Mouse (Mus musculus): ENCODE data around the gene Rsph1. TPM values are rescaled to one million over a fixed set of nuclear protein-coding genes. Genes with fewer than 3 reads are reported as not detected.

Gene Rsph1
- polyA plus RNA-seq, 1 experiment from 2014 or later: 2.6 TPM

DNA sequence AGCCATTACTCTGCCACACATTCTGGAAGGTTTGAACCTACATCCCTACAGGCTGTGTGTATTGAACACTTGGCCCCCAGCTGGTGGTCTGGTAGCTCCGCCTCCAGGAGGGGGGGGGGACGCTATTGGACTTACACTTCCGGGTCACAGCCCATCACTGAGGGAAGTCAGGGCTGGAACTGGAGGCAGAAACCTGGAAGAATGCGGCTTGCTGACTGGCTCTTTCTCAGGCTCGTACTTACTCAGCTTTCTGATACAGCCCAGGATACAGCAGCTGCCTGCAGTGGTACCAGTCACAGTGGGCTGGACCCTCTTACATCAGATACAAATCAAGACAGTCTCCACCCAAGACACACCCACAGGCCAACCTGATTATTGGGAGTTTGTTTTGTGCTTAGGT is 30.0 kb downstream of the Rsph1 start:
- no peak overlapping the region for H3K4me2 ChIP-seq (ENCODE audit: low read depth, low read length, severe bottlenecking)
- H3K27ac ChIP-seq (ENCODE audit: low read depth, low read length): no peak overlapping the region
- 40% methylated on average over 5 of the region's 5 CpGs for WGBS
- DNase-seq (ENCODE audit: low spot score) (no peak), ATAC-seq (replicated peaks; ENCODE audit: low FRiP score) (no peak)
- H3K4me3 ChIP-seq (ENCODE audit: low read depth, low read length): no peak overlapping the region
- no peak overlapping the region for H3K9ac ChIP-seq (ENCODE audit: low read length)
- H3K4me1 ChIP-seq (replicated peaks; ENCODE audit: control insufficient read depth, insufficient read depth, low read length): no peaks in the 10 kb centered on the region
- H3K9me3 ChIP-seq (ENCODE audit: control insufficient read depth, low read length): no peaks in the 10 kb centered on the region
- H3K27me3 ChIP-seq (ENCODE audit: control insufficient read depth, insufficient read depth, low read length): no peaks in the 10 kb centered on the region
- no peaks in the 10 kb centered on the region for H3K36me3 ChIP-seq (ENCODE audit: control insufficient read depth, insufficient read depth, low read length)

GRCm38 (mm10) chr17:31245321-31245720 is 31.9 kb downstream of the Rsph1 start:
- Histone ChIP-seq H3K27ac (ENCODE audit: low read depth, low read length) (no peak overlapping the region), H3K4me3 (ENCODE audit: low read depth, low read length) (no peak overlapping the region), H3K4me1 (replicated peaks; ENCODE audit: control insufficient read depth, insufficient read depth, low read length) (no peaks in the 10 kb centered on the region), H3K9me3 (ENCODE audit: control insufficient read depth, low read length) (no peaks in the 10 kb centered on the region), H3K9ac (ENCODE audit: low read length) (no peak overlapping the region), H3K36me3 (ENCODE audit: control insufficient read depth, insufficient read depth, low read length) (no peaks in the 10 kb centered on the region), H3K4me2 (ENCODE audit: low read depth, low read length, severe bottlenecking) (no peak overlapping the region), H3K27me3 (ENCODE audit: control insufficient read depth, insufficient read depth, low read length) (no peaks in the 10 kb centered on the region)
- ATAC-seq (replicated peaks; ENCODE audit: low FRiP score) (no peak), DNase-seq (ENCODE audit: low spot score) (no peak)
- 83% methylated on average over 5 of the region's 5 CpGs for WGBS

- H3K27ac ChIP-seq (ENCODE audit: low read depth, low read length): no peak overlapping the region
- WGBS: 0% methylated on average over 1 of the region's 1 CpGs
- H3K36me3 ChIP-seq (ENCODE audit: control insufficient read depth, insufficient read depth, low read length): no peaks in the 10 kb centered on the region
- no peak overlapping the region for H3K4me3 ChIP-seq (ENCODE audit: low read depth, low read length)
- no peaks in the 10 kb centered on the region for H3K9me3 ChIP-seq (ENCODE audit: control insufficient read depth, low read length)
- no peak for DNase-seq (ENCODE audit: low spot score)
- ATAC-seq (replicated peaks; ENCODE audit: low FRiP score): no peak
- H3K4me1 ChIP-seq (replicated peaks; ENCODE audit: control insufficient read depth, insufficient read depth, low read length): no peaks in the 10 kb centered on the region
- no peak overlapping the region for H3K4me2 ChIP-seq (ENCODE audit: low read depth, low read length, severe bottlenecking)
- no peaks in the 10 kb centered on the region for H3K27me3 ChIP-seq (ENCODE audit: control insufficient read depth, insufficient read depth, low read length)
- H3K9ac ChIP-seq (ENCODE audit: low read length): no peak overlapping the region
Measured at GRCm38 (mm10) chr17:31242764-31243163, 34.4 kb downstream of the Rsph1 start.

- no peak for ATAC-seq (replicated peaks; ENCODE audit: low FRiP score)
- Histone ChIP-seq H3K4me1 (replicated peaks; ENCODE audit: control insufficient read depth, insufficient read depth, low read length) (no peaks in the 10 kb centered on the region), H3K9me3 (ENCODE audit: control insufficient read depth, low read length) (no peaks in the 10 kb centered on the region), H3K4me2 (ENCODE audit: low read depth, low read length, severe bottlenecking) (no peak overlapping the region), H3K27me3 (ENCODE audit: control insufficient read depth, insufficient read depth, low read length) (no peaks in the 10 kb centered on the region), H3K36me3 (ENCODE audit: control insufficient read depth, insufficient read depth, low read length) (no peaks in the 10 kb centered on the region), H3K9ac (ENCODE audit: low read length) (no peak overlapping the region), H3K27ac (ENCODE audit: low read depth, low read length) (no peak overlapping the region), H3K4me3 (ENCODE audit: low read depth, low read length) (no peak overlapping the region)
- 85% methylated on average over 8 of the region's 8 CpGs for WGBS
- no peak for DNase-seq (ENCODE audit: low spot score)
Measured at GRCm38 (mm10) chr17:31241156-31241555, 36.0 kb downstream of the Rsph1 start.

GRCm38 (mm10) chr17:31238234-31239020 is 38.8 kb downstream of the Rsph1 start:
- Histone ChIP-seq H3K9ac (ENCODE audit: low read length) (no peak overlapping the region), H3K36me3 (ENCODE audit: control insufficient read depth, insufficient read depth, low read length) (no peaks in the 10 kb centered on the region), H3K9me3 (ENCODE audit: control insufficient read depth, low read length) (no peaks in the 10 kb centered on the region), H3K27me3 (ENCODE audit: control insufficient read depth, insufficient read depth, low read length) (no peaks in the 10 kb centered on the region), H3K4me2 (ENCODE audit: low read depth, low read length, severe bottlenecking) (no peak overlapping the region), H3K4me1 (replicated peaks; ENCODE audit: control insufficient read depth, insufficient read depth, low read length) (no peaks in the 10 kb centered on the region), H3K27ac (ENCODE audit: low read depth, low read length) (no peak overlapping the region), H3K4me3 (ENCODE audit: low read depth, low read length) (no peak overlapping the region)
- ATAC-seq (replicated peaks; ENCODE audit: low FRiP score) (no peak), DNase-seq (ENCODE audit: low spot score) (no peak)
- WGBS: 81% methylated on average over 7 of the region's 7 CpGs

- DNase-seq (ENCODE audit: low spot score) (no peak), ATAC-seq (replicated peaks; ENCODE audit: low FRiP score) (no peak)
- H3K4me3 ChIP-seq (ENCODE audit: low read depth, low read length): no peak overlapping the region
- H3K36me3 ChIP-seq (ENCODE audit: control insufficient read depth, insufficient read depth, low read length): no peaks in the 10 kb centered on the region
- no peaks in the 10 kb centered on the region for H3K27me3 ChIP-seq (ENCODE audit: control insufficient read depth, insufficient read depth, low read length)
- H3K27ac ChIP-seq (ENCODE audit: low read depth, low read length): no peak overlapping the region
- H3K4me2 ChIP-seq (ENCODE audit: low read depth, low read length, severe bottlenecking): no peak overlapping the region
- H3K4me1 ChIP-seq (replicated peaks; ENCODE audit: control insufficient read depth, insufficient read depth, low read length): no peaks in the 10 kb centered on the region
- no peak overlapping the region for H3K9ac ChIP-seq (ENCODE audit: low read length)
- 89% methylated on average over 1 of the region's 1 CpGs for WGBS
- no peaks in the 10 kb centered on the region; the same call in 1 of the 2 replicates for H3K9me3 ChIP-seq (ENCODE audit: control insufficient read depth, low read length)
Measured at GRCm38 (mm10) chr17:31235915-31236314, 41.3 kb downstream of the Rsph1 start.

DNA sequence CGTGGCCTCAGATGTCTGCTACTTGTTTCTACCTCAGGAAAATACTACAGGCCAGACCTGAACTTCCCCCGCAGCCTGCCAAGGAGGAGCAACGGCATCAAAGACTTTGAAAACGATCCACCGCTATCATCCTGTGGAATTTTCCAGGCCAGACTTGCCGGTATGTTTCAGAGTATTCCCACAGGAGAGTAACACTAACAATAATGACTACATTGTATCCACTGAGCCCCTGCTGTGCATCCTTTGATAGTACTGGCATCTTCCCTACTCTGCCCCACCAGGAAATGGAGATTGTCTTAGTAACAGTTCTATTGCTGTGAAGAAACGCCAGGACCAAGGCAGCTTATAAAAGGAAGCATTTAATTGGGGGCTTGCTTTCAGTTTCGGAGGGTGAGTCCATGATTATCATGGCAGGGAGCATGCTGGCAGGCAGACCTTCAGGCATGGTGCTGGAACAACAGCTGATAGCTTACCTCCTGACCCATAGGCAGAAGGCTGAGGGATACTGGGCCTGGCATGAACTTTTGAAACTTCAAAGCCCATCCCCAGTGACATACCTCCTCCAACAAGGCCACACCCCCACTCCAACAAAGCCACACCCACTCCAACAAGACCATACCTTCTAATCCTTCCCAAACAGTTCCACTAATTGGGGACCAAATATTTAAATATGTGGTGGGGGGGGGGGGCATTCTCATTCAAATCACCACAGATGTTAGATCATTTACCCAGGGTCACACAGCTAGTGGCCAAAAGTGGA is 44.8 kb downstream of the Rsph1 start:
- 44% methylated on average over 8 of the region's 8 CpGs for WGBS
- Histone ChIP-seq H3K27me3 (ENCODE audit: control insufficient read depth, insufficient read depth, low read length) (no peaks in the 10 kb centered on the region), H3K9ac (ENCODE audit: low read length) (no peak overlapping the region), H3K4me2 (ENCODE audit: low read depth, low read length, severe bottlenecking) (no peak overlapping the region), H3K9me3 (ENCODE audit: control insufficient read depth, low read length) (no peaks in the 10 kb centered on the region; the same call in 1 of the 2 replicates), H3K36me3 (ENCODE audit: control insufficient read depth, insufficient read depth, low read length) (no peaks in the 10 kb centered on the region), H3K4me3 (ENCODE audit: low read depth, low read length) (no peak overlapping the region), H3K4me1 (replicated peaks; ENCODE audit: control insufficient read depth, insufficient read depth, low read length) (no peaks in the 10 kb centered on the region), H3K27ac (ENCODE audit: low read depth, low read length) (no peak overlapping the region)
- DNase-seq (ENCODE audit: low spot score): no peak
- ATAC-seq (replicated peaks; ENCODE audit: low FRiP score): no peak

GRCm38 (mm10) chr17:31231780-31232179 is 45.4 kb downstream of the Rsph1 start:
- DNase-seq (ENCODE audit: low spot score): no peak
- Histone ChIP-seq H3K36me3 (ENCODE audit: control insufficient read depth, insufficient read depth, low read length) (no peaks in the 10 kb centered on the region), H3K4me3 (ENCODE audit: low read depth, low read length) (no peak overlapping the region), H3K27ac (ENCODE audit: low read depth, low read length) (no peak overlapping the region), H3K9ac (ENCODE audit: low read length) (no peak overlapping the region), H3K4me1 (replicated peaks; ENCODE audit: control insufficient read depth, insufficient read depth, low read length) (no peaks in the 10 kb centered on the region), H3K27me3 (ENCODE audit: control insufficient read depth, insufficient read depth, low read length) (no peaks in the 10 kb centered on the region), H3K4me2 (ENCODE audit: low read depth, low read length, severe bottlenecking) (no peak overlapping the region), H3K9me3 (ENCODE audit: control insufficient read depth, low read length) (no peaks in the 10 kb centered on the region; the same call in 1 of the 2 replicates)
- no peak for ATAC-seq (replicated peaks; ENCODE audit: low FRiP score)
- 58% methylated on average over 6 of the region's 6 CpGs for WGBS

Measured in forebrain, embryonic 11.5 days (tissue).